Mouse (Mus musculus): ENCODE data around the gene Cav1.

- TF ChIP-seq CTCF (IDR thresholded peaks at IDR 0.05; ENCODE audit: borderline replicate concordance, extremely low read depth, insufficient read depth, insufficient read length): no peak
- no peak for TF ChIP-seq POLR2A (IDR thresholded peaks at IDR 0.05; ENCODE audit: borderline replicate concordance, extremely low read depth, insufficient read depth, insufficient read length, poor library complexity, severe bottlenecking)
Measured at GRCm38 (mm10) chr6:17377371-17377770, 71.2 kb downstream of the Cav1 start.

All from brain, embryonic 14.5 days (tissue).